Mouse (Mus musculus) erythroblast, embryonic 14.5 days (primary cell): ENCODE measurements around the gene Rab22a.

Experiments used
- GATA1 ChIP-seq: IDR thresholded peaks from 2 replicates; pipeline ENCODE4 v1.6.1; 2012; ENCODE audit warnings: low read length, inconsistent platforms, mixed read lengths
- TAL1 ChIP-seq: IDR thresholded peaks from 3 replicates; pipeline ENCODE4 v1.6.1; 2012; ENCODE audit warnings: low read length, inconsistent platforms, mixed read lengths

DNA sequence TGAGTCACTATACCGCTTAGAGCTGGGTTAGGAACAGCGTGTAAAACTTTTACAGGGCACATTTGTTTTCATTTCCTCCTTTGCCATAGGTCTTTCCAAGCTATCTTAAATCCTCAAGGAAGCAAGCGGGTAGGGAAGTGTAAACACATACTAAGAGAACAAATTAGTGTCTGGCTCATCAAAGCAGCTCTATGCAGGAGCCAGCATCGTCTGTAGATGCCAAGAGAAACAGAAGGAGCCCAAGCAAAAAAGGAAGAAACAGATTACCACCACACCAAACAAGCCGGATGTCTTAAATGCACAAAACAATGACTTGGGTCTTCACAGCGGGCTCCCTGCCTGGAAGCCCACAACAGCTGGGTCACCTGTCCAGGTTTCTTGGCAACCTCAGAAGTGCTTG is 50.6 kb downstream of the Rab22a start:
- no peak for TF ChIP-seq GATA1
- TF ChIP-seq TAL1 = no peak
